Mouse (Mus musculus): ENCODE measurements around the gene Rprd1b. TPM values are rescaled to one million over a fixed set of nuclear protein-coding genes. Genes with fewer than 3 reads are reported as not detected.

Gene Rprd1b
- polyA plus RNA-seq, 1 experiment = 17.1 TPM

- H3K27ac ChIP-seq (ENCODE audit: insufficient read depth, low read length) = no peak overlapping the region
- no peak overlapping the region for H3K4me3 ChIP-seq (ENCODE audit: insufficient read depth, low read length)
- no peak for TF ChIP-seq CTCF (IDR thresholded peaks at IDR 0.05; ENCODE audit: extremely low read depth, insufficient read depth, low read length)
- TF ChIP-seq POLR2A (IDR thresholded peaks at IDR 0.05; ENCODE audit: extremely low read depth, insufficient read depth, low read length) = no peak
- peaks cover 3% of the 10 kb centered on the region; the same call in 1 of the 2 replicates for H3K4me1 ChIP-seq (ENCODE audit: control insufficient read depth, insufficient read depth, low read length)
Measured at GRCm38 (mm10) chr2:157992501-157992900, 35.8 kb upstream of the Rprd1b start.

DNA sequence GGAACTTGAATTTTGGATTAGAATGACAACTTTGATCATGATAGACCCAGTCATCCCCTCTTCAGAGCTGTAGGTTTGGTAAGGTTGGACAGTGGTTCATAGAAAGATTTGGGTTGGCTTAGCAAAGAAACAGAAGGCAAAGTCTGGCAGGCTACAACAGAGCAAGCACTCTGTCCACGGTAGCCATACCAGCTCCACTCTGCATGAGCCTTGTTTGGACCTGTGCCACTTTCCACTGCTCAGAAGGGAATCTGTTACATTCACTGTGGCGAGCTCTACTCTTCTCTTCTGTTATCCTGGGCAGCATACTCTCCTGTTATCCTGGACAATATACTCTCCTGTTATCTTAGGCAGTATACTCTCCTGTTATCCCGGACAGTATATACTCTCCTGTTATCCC lies 29.5 kb upstream of the Rprd1b start:
- Histone ChIP-seq H3K4me1 (ENCODE audit: control insufficient read depth, insufficient read depth, low read length) (no peaks in the 10 kb centered on the region), H3K4me3 (ENCODE audit: insufficient read depth, low read length) (no peak overlapping the region), H3K27ac (ENCODE audit: insufficient read depth, low read length) (no peak overlapping the region)
- TF ChIP-seq POLR2A (IDR thresholded peaks at IDR 0.05; ENCODE audit: extremely low read depth, insufficient read depth, low read length) = no peak
- TF ChIP-seq CTCF (IDR thresholded peaks at IDR 0.05; ENCODE audit: extremely low read depth, insufficient read depth, low read length) = no peak

- Histone ChIP-seq H3K4me3 (ENCODE audit: insufficient read depth, low read length) (no peak overlapping the region), H3K27ac (ENCODE audit: insufficient read depth, low read length) (no peak overlapping the region), H3K4me1 (ENCODE audit: control insufficient read depth, insufficient read depth, low read length) (no peaks in the 10 kb centered on the region)
- no peak for TF ChIP-seq POLR2A (IDR thresholded peaks at IDR 0.05; ENCODE audit: extremely low read depth, insufficient read depth, low read length)
- no peak for TF ChIP-seq CTCF (IDR thresholded peaks at IDR 0.05; ENCODE audit: extremely low read depth, insufficient read depth, low read length)
Measured at GRCm38 (mm10) chr2:158004620-158005019, 23.7 kb upstream of the Rprd1b start.

DNA sequence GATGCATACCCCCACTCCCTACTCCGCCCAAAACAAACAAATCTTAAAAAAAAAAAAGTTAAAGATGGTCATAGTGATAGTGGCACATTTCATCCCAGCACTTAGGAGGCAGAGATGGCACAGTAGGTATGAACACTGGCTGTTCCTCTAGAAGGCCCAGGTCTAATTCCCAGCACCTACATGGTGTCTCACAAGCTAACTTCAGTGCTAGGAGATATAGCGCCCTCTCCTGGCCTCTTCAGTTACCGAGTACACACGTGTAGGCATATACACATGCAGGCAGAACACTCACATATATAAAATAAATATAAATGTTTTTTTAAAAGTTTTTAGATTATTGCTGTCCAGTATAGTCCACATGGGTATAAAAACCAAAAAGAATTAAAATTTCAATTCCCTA lies 22.7 kb upstream of the Rprd1b start:
- Histone ChIP-seq H3K4me3 (ENCODE audit: insufficient read depth, low read length) (no peak overlapping the region), H3K27ac (ENCODE audit: insufficient read depth, low read length) (no peak overlapping the region), H3K4me1 (ENCODE audit: control insufficient read depth, insufficient read depth, low read length) (no peaks in the 10 kb centered on the region)
- TF ChIP-seq CTCF (IDR thresholded peaks at IDR 0.05; ENCODE audit: extremely low read depth, insufficient read depth, low read length) = no peak
- no peak for TF ChIP-seq POLR2A (IDR thresholded peaks at IDR 0.05; ENCODE audit: extremely low read depth, insufficient read depth, low read length)

DNA sequence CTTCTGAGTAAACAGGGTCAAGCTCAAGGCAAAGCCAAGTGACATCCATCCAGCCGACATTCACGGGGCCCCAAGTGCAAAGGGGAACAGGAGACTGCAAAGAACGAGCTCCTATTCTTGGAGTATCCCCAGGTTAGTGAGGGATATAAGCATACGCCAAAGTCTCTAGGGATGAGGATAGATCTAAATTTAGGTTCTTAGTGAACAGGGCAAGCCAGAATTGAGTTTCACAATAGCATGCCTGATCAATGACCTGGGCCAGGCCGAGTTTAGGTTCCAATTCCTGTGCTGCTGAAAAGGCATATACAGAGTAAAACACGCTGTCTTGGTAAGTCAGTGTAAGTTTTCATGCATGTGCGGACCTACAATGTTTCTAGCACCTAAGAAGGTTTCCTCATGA lies 18.9 kb upstream of the Rprd1b start:
- TF ChIP-seq CTCF (IDR thresholded peaks at IDR 0.05; ENCODE audit: extremely low read depth, insufficient read depth, low read length) (no peak), POLR2A (IDR thresholded peaks at IDR 0.05; ENCODE audit: extremely low read depth, insufficient read depth, low read length) (no peak)
- H3K27ac ChIP-seq (ENCODE audit: insufficient read depth, low read length) = no peak overlapping the region

GRCm38 (mm10) chr2:158012608-158013007 lies 15.7 kb upstream of the Rprd1b start:
- no peaks in the 10 kb centered on the region for H3K4me1 ChIP-seq (ENCODE audit: control insufficient read depth, insufficient read depth, low read length)
- no peak overlapping the region for H3K4me3 ChIP-seq (ENCODE audit: insufficient read depth, low read length)
- TF ChIP-seq CTCF (IDR thresholded peaks at IDR 0.05; ENCODE audit: extremely low read depth, insufficient read depth, low read length) = no peak
- no peak for TF ChIP-seq POLR2A (IDR thresholded peaks at IDR 0.05; ENCODE audit: extremely low read depth, insufficient read depth, low read length)
- no peak overlapping the region for H3K27ac ChIP-seq (ENCODE audit: insufficient read depth, low read length)

More for the DNA sequence above, 18.9 kb upstream of the Rprd1b start:
- Histone ChIP-seq H3K4me1 (ENCODE audit: control insufficient read depth, insufficient read depth, low read length) (no peaks in the 10 kb centered on the region), H3K4me3 (ENCODE audit: insufficient read depth, low read length) (no peak overlapping the region)

DNA sequence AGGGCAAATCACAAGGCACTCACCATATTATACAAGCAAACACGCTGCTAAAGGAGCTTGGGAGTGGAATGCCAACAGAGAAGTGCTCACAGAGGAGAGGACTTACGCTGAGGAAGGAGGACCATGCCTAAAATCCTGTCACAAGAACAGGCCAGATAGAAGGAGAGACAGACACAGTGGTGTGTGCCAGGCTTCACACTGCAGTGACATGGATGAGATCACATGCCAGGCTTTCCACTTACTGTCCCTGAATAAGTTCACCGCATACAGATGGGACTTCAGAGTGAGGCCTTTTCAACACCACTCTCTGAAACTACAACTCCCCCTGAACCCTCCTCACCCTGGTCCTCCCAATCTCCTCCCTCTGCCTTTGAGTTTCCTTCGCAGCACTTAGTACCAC lies 11.0 kb upstream of the Rprd1b start:
- no peak overlapping the region for H3K4me3 ChIP-seq (ENCODE audit: insufficient read depth, low read length)
- no peak overlapping the region for H3K27ac ChIP-seq (ENCODE audit: insufficient read depth, low read length)
- TF ChIP-seq CTCF (IDR thresholded peaks at IDR 0.05; ENCODE audit: extremely low read depth, insufficient read depth, low read length) (no peak), POLR2A (IDR thresholded peaks at IDR 0.05; ENCODE audit: extremely low read depth, insufficient read depth, low read length) (no peak)
- no peaks in the 10 kb centered on the region for H3K4me1 ChIP-seq (ENCODE audit: control insufficient read depth, insufficient read depth, low read length)

DNA sequence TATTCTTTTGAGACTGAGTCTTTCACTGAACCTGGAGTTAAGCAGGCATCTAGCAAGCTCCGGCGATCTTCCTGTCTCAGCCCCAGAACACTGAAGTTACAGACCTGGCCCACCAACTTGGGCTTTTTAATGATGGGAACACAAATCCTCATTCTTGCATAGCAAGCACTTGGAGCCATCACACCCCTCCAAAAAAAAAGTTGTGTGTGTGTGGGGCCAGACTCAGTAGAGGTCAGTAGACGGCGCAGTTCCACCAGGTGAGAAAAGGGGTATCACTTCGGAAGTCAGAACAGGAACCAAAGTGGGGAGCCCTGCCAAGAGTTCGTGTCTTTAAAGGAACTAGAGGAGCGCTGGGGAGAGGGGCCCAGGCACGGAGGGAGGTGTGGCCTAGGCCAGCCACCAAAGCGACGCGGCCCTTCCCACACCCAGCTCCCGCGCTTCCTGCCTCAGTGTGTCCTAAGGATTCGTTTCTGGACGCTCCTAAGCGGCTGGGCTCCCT lies 393 bp upstream of the Rprd1b start:
- TF ChIP-seq POLR2A (IDR thresholded peaks at IDR 0.05; ENCODE audit: extremely low read depth, insufficient read depth, low read length) (no peak), CTCF (IDR thresholded peaks at IDR 0.05; ENCODE audit: extremely low read depth, insufficient read depth, low read length) (no peak)
- H3K4me3 ChIP-seq (ENCODE audit: insufficient read depth, low read length) = peak overlapping the region; percentile 72

DNA sequence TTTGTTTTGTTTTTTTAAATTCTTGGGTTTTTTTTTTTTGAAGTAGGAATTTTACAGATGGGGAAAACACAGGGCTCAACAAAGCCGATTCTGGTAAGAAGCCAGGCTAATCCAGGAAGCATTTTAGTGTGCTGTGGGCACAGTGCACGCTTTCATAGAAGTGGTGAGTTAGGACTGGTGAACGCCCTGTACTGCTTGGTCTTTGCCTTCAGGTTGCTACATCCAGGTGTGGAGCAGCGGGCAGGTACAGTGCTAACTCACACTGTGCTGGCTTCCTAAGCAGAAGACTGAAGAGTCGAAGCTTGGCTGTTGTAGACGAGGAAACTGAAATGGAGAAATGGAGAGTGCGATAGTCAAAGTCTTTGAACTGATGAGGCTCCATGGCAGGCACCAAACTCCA lies 1.7 kb downstream of the Rprd1b start:
- Histone ChIP-seq H3K27ac (ENCODE audit: insufficient read depth, low read length) (no peak overlapping the region), H3K4me3 (ENCODE audit: insufficient read depth, low read length) (peak overlapping the region; percentile 72), H3K4me1 (ENCODE audit: control insufficient read depth, insufficient read depth, low read length) (peaks cover 5% of the 10 kb centered on the region)
- no peak for TF ChIP-seq CTCF (IDR thresholded peaks at IDR 0.05; ENCODE audit: extremely low read depth, insufficient read depth, low read length)
- TF ChIP-seq POLR2A (IDR thresholded peaks at IDR 0.05; ENCODE audit: extremely low read depth, insufficient read depth, low read length) = no peak

More for the DNA sequence above, 393 bp upstream of the Rprd1b start:
- Histone ChIP-seq H3K27ac (ENCODE audit: insufficient read depth, low read length) (no peak overlapping the region), H3K4me1 (ENCODE audit: control insufficient read depth, insufficient read depth, low read length) (peaks cover 5% of the 10 kb centered on the region)

DNA sequence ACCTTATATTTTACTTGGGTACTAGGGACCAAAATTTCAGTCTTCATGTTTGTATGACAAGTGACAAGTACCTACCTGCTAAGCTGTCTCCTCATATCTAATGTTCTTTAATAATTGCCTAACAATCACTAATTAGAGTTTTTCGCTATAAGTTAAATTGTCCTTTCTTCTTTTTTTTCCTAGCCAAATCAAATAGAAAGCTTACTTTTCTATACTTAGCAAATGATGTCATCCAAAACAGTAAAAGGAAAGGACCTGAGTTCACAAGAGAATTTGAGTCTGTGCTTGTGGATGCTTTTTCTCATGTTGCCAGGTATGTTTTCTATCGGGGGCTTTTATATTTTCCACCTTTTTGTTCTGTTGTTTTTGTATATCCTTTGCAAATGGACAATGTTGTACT lies 7.5 kb downstream of the Rprd1b start:
- Histone ChIP-seq H3K4me3 (ENCODE audit: insufficient read depth, low read length) (no peak overlapping the region), H3K4me1 (ENCODE audit: control insufficient read depth, insufficient read depth, low read length) (no peaks in the 10 kb centered on the region; the same call in 1 of the 2 replicates), H3K27ac (ENCODE audit: insufficient read depth, low read length) (no peak overlapping the region)
- no peak for TF ChIP-seq CTCF (IDR thresholded peaks at IDR 0.05; ENCODE audit: extremely low read depth, insufficient read depth, low read length)
- no peak for TF ChIP-seq POLR2A (IDR thresholded peaks at IDR 0.05; ENCODE audit: extremely low read depth, insufficient read depth, low read length)

Data from cortical plate, adult 2 months (tissue).